Mouse (Mus musculus) midbrain, embryonic 16.5 days (tissue): ENCODE measurements around the gene Zdhhc17. TPM values are rescaled to one million over a fixed set of nuclear protein-coding genes. Genes with fewer than 3 reads are reported as not detected.
A peak's percentile ranks its signal among the peaks of the same experiment; 100 is the strongest.

Experiments
- ATAC-seq: fragments of 200-750 bp; cut with Nextera tagmentation; 2 replicates; pipeline ENCODE4 v1.8.0; 2017; ENCODE audit warnings: moderate TSS enrichment
- H3K27ac ChIP-seq: fragments of 300-500 bp; sonication (generic); 2 replicates; pipeline ENCODE4 v1.5.1; 2014; ENCODE audit warnings: mild to moderate bottlenecking, low read length, mixed read lengths
- H3K27me3 ChIP-seq: fragments of 300-500 bp; sonication (generic); 2 replicates; pipeline ENCODE4 v1.6.1; 2014; ENCODE audit warnings: low read depth, low read length, mixed read lengths; ENCODE audit not compliant: control insufficient read depth, insufficient read depth
- H3K36me3 ChIP-seq: fragments of 300-500 bp; sonication (generic); 2 replicates; pipeline ENCODE4 v1.6.1; 2014; ENCODE audit warnings: mild to moderate bottlenecking, low read length, moderate library complexity, mixed read lengths; ENCODE audit not compliant: control insufficient read depth, insufficient read depth
- H3K4me1 ChIP-seq: fragments of 300-500 bp; sonication (generic); 2 replicates; pipeline ENCODE4 v1.6.1; 2014; ENCODE audit warnings: mild to moderate bottlenecking, low read length, mixed read lengths; ENCODE audit not compliant: control insufficient read depth, insufficient read depth
- H3K4me2 ChIP-seq: fragments of 300-500 bp; sonication (generic); 2 replicates; pipeline ENCODE4 v1.6.1; 2014; ENCODE audit warnings: mild to moderate bottlenecking, low read length, mixed read lengths
- H3K4me3 ChIP-seq: fragments of 300-500 bp; sonication (generic); 2 replicates; pipeline ENCODE4 v1.5.1; 2014; ENCODE audit warnings: low read depth, mild to moderate bottlenecking, low read length, moderate library complexity, mixed read lengths
- H3K9ac ChIP-seq: fragments of 300-500 bp; sonication (generic); 2 replicates; pipeline ENCODE4 v1.6.1; 2014; ENCODE audit warnings: low read depth, low read length, mixed read lengths
- H3K9me3 ChIP-seq: fragments of 300-500 bp; sonication (generic); replicated peaks from 2 replicates; pipeline ENCODE4 v1.6.1; 2014; ENCODE audit warnings: mild to moderate bottlenecking, low read length, mixed read lengths; ENCODE audit not compliant: control insufficient read depth, poor library complexity, severe bottlenecking
- WGBS: fragments of 180-500 bp; shearing (Covaris S2); extraction: QIAGEN DNeasy Blood & Tissue Kit; methylation state at CpG from one replicate; pipeline ENCODE4 v1.1.7; 2014; 5-methylcytosine and 5-hydroxymethylcytosine counted together
- polyA plus RNA-seq: library from polyadenylated mRNA; unstranded; fragments of >200 nt; fragmentation: Nextera tagmentation; extraction: Ambion mirVana; gene quantifications from 2 replicates; pipeline ENCODE4 v1.2.1, GENCODE M21; 2015

Zdhhc17 gene
- polyA plus RNA-seq, 1 experiment from 2014 or later: 63.9 TPM

DNA sequence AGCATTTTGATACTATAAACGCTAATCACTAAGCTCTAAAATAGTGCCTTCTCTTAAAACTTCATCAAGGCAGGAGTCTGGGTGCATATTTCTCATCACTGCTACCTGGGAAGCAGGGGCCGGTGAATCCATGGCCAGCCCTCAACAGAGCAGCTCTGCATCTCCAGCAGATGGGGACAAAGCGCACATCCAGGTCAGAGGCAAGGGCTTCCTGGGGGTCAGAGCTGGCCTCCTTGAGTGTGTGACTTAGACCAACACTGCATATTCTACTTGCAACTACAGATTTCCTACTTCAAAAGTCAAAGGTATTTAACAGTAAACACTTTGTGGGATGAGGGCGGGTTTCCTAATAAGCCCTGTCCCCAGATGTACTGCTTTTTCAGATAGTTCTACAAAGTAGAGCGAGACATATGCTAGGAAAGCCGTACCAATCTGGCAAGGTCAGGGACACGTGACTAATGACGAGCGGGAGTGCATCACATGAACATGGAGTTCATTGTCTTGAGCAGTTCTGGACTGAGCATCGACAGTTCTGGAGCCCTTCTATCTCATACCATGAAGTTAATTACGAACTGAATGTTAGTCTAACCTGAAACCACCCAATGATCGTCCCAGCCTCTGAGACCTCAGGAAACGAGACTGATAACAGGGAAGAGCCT, 69.1 kb downstream of the Zdhhc17 start:
- no peak for ATAC-seq

GRCm38 (mm10) chr10:110939717-110940116, 70.2 kb downstream of the Zdhhc17 start:
- Histone ChIP-seq H3K4me2 (no peak overlapping the region), H3K9ac (no peak overlapping the region), H3K27ac (no peak overlapping the region), H3K4me3 (no peak overlapping the region), H3K4me1 (no peaks in the 10 kb centered on the region), H3K9me3 (no peaks in the 10 kb centered on the region), H3K27me3 (no peaks in the 10 kb centered on the region), H3K36me3 (0 out of 2 replicates have a peak, but pooled peaks cover 2% of the 10 kb centered on the region)
- no peak for ATAC-seq
- WGBS: 78% methylated on average over 4 of the region's 4 CpGs

More for the DNA sequence above, 69.1 kb downstream of the Zdhhc17 start:
- no peak overlapping the region for H3K4me3 ChIP-seq
- H3K4me2 ChIP-seq: no peak overlapping the region
- WGBS: 86% methylated on average over 13 of the region's 13 CpGs
- H3K9me3 ChIP-seq: no peaks in the 10 kb centered on the region
- H3K27me3 ChIP-seq: no peaks in the 10 kb centered on the region
- H3K9ac ChIP-seq: no peak overlapping the region
- H3K4me1 ChIP-seq: no peaks in the 10 kb centered on the region
- H3K36me3 ChIP-seq: 0 out of 2 replicates have a peak, but pooled peaks cover 2% of the 10 kb centered on the region
- no peak overlapping the region for H3K27ac ChIP-seq

DNA sequence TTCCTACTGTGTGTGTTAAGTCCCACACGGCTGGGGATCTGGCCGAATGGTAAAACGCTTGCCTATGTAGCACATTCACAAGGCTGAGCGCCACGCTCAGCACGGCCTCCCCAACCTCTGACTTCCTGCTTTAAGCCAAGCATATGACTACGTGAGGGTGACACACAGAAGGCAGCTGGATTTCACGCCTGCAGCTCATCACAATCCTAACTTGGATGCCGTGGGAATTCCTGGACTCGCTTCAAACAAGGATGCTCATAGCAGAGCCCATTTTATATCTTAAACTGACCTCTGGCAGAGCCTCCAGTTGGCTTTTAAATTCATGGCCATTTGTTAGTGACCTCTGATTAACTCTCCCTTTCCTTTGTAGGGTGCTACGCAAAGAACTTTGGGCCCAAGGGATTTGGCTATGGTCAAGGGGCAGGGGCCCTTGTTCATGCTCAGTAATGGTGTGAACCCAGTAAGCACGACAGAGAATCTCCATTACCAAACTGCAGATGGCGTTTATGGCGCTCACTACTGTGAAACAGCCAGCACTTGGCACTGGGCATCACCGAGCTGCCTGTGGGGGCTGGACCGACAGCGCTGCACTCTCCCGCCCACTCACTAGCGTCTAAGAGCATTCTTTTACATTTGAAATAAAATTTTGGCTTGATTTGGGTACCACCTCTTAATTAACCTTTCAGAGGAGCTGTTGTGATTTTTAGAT, 70.9 kb downstream of the Zdhhc17 start:
- no peaks in the 10 kb centered on the region for H3K4me1 ChIP-seq
- WGBS: 86% methylated on average over 19 of the region's 19 CpGs
- no peak for ATAC-seq
- no peak overlapping the region for H3K4me3 ChIP-seq
- no peaks in the 10 kb centered on the region for H3K27me3 ChIP-seq
- H3K36me3 ChIP-seq: 0 out of 2 replicates have a peak, but pooled peaks cover 2% of the 10 kb centered on the region
- H3K9me3 ChIP-seq: no peaks in the 10 kb centered on the region
- H3K4me2 ChIP-seq: no peak overlapping the region
- H3K27ac ChIP-seq: no peak overlapping the region
- no peak overlapping the region for H3K9ac ChIP-seq

- no peak for ATAC-seq
- H3K9ac ChIP-seq: no peak overlapping the region
- no peaks in the 10 kb centered on the region for H3K4me1 ChIP-seq
- H3K9me3 ChIP-seq: no peaks in the 10 kb centered on the region
- H3K27ac ChIP-seq: no peak overlapping the region
- H3K4me3 ChIP-seq: no peak overlapping the region
- 0 out of 2 replicates have a peak, but pooled peaks cover 2% of the 10 kb centered on the region for H3K36me3 ChIP-seq
- 89% methylated on average over 7 of the region's 7 CpGs for WGBS
- H3K27me3 ChIP-seq: no peaks in the 10 kb centered on the region
- no peak overlapping the region for H3K4me2 ChIP-seq
Measured at GRCm38 (mm10) chr10:110938361-110938760, 71.6 kb downstream of the Zdhhc17 start.

DNA sequence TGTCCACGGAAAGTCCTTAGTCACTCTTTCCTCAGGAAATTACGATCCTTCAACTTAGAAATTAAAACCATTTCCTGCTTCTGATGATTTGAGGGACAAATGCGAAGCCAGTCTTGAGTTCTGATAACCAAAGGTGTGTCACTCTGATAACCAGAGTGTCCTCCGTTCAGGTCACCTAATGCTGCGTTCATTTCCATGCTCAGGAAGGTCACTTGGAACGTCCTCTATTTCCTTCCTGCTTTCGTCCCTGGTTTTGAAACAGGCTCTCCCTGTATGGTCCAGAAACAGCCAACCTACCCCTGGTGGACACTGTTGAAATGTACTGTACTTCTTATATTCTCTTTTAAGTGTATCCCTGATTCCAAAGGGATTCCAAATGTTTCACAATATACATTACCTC, 74.3 kb downstream of the Zdhhc17 start:
- H3K4me3 ChIP-seq: no peak overlapping the region
- H3K9ac ChIP-seq: no peak overlapping the region
- no peak overlapping the region for H3K4me2 ChIP-seq
- no peaks in the 10 kb centered on the region for H3K36me3 ChIP-seq
- no peaks in the 10 kb centered on the region for H3K27me3 ChIP-seq
- H3K9me3 ChIP-seq: no peaks in the 10 kb centered on the region
- 87% methylated on average over 7 of the region's 7 CpGs for WGBS
- H3K27ac ChIP-seq: no peak overlapping the region
- H3K4me1 ChIP-seq: peaks cover 5% of the 10 kb centered on the region; the same call in 1 of the 2 replicates
- no peak for ATAC-seq

DNA sequence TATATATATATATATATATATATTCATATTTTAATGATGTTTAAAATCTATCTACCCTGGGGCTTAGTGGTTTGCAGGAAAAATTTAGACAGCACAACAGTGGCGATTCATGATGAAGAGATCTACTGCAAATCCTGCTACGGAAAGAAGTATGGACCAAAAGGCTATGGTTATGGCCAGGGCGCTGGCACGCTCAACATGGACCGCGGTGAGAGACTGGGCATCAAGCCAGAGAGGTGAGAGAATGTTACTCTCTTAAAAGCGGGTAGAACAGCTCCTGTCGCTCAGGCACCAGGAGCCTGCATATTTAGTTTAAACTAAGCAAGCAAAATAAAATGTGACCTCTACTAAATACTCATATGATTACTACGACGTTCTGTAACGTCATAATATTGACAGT, 74.9 kb downstream of the Zdhhc17 start:
- no peaks in the 10 kb centered on the region for H3K36me3 ChIP-seq
- H3K9ac ChIP-seq: no peak overlapping the region
- no peak overlapping the region for H3K4me2 ChIP-seq
- 92% methylated on average over 11 of the region's 11 CpGs for WGBS
- H3K27ac ChIP-seq: no peak overlapping the region
- no peak for ATAC-seq
- H3K4me1 ChIP-seq: peaks cover 6% of the 10 kb centered on the region; the same call in 1 of the 2 replicates
- no peaks in the 10 kb centered on the region for H3K9me3 ChIP-seq
- no peaks in the 10 kb centered on the region for H3K27me3 ChIP-seq
- no peak overlapping the region for H3K4me3 ChIP-seq

DNA sequence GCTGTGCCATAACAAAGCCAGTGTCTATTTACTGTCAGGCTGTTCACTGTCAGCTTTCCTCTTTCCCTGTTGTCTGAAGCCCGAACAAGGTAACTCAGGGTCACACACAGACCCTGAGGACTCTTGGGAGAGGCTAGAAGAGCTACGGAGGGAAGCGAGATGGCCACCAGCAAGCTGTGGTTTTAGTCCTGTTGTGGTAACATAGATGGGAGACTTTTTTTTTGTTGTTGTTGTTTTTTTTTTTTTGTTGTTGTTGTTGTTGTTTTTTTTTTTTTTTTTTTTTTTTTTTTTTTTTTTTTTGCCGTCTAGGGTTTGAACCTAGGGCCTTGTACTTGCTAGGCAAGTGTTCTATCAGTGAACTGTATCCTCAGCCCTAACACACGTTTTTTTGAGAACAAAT, 76.4 kb downstream of the Zdhhc17 start:
- 77% methylated on average over 5 of the region's 5 CpGs for WGBS
- peaks cover 6% of the 10 kb centered on the region for H3K4me1 ChIP-seq
- no peak for ATAC-seq
- no peak overlapping the region for H3K27ac ChIP-seq
- H3K36me3 ChIP-seq: no peaks in the 10 kb centered on the region
- H3K4me3 ChIP-seq: no peak overlapping the region
- no peaks in the 10 kb centered on the region for H3K9me3 ChIP-seq
- H3K27me3 ChIP-seq: no peaks in the 10 kb centered on the region
- H3K4me2 ChIP-seq: no peak overlapping the region
- H3K9ac ChIP-seq: no peak overlapping the region

- Histone ChIP-seq H3K4me3 (peak overlapping the region; percentile 7; the same call in 1 of the 2 replicates), H3K9ac (no peak overlapping the region; the same call in 1 of the 2 replicates), H3K36me3 (no peaks in the 10 kb centered on the region), H3K4me2 (peak overlapping the region; percentile 46), H3K9me3 (no peaks in the 10 kb centered on the region), H3K27me3 (no peaks in the 10 kb centered on the region), H3K27ac (peak overlapping the region; percentile 40; the same call in 1 of the 2 replicates), H3K4me1 (peaks cover 6% of the 10 kb centered on the region)
- 58% methylated on average over 20 of the region's 20 CpGs for WGBS
- peak; percentile 82 for ATAC-seq
Measured at GRCm38 (mm10) chr10:110931913-110932560, 77.9 kb downstream of the Zdhhc17 start.
